Mouse (Mus musculus): ENCODE measurements around the gene Hnf4a. TPM values are rescaled to one million over a fixed set of nuclear protein-coding genes. Genes with fewer than 3 reads are reported as not detected.

Hnf4a gene
- total and polyA plus RNA-seq, 2 experiments from 2014 or later: not detected

DNA sequence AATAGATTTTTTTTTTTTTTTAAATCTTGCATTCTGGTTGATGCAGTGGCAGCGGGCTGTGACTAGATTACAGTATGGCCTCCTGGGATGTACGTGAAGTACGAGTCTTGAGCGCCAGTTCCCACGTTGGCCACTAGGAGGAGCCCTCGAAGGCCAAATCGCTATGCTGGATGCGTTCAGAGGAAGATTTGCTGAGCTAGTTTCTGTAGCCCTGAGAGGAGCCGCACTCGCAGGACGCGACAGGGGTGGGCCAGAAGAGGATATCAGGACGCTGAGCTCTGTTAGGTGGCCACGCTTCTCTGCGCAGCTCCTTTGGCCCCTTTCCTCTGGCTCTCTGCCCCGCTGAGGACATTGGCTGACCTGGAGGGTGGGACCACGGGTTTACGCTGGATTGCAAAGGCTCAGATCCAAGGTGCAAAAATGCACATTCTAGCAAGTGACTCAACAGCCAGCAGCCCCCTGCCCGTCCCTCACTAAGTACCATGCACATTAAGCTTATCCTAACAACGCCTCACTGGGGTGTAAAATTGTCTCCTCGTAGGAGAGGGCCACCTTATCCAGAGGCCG, 28.4 kb downstream of the Hnf4a start:
- Histone ChIP-seq H3K9me3 (ENCODE audit: low read length) (no peaks in the 10 kb centered on the region), H3K9ac (peak overlapping the region; percentile 34; the same call in 1 of the 2 replicates), H3K27me3 (ENCODE audit: insufficient read depth, low read length) (no peaks in the 10 kb centered on the region), H3K36me3 (ENCODE audit: insufficient read depth) (no peaks in the 10 kb centered on the region), H3K4me1 (ENCODE audit: insufficient read depth) (no peaks in the 10 kb centered on the region), H3K4me2 (ENCODE audit: low read depth) (peak overlapping the region; percentile 63), H3K4me3 (ENCODE audit: low read depth, low read length) (peak overlapping the region; percentile 30), H3K27ac (ENCODE audit: low read depth, low read length) (no peak overlapping the region)
- TF ChIP-seq CTCF (IDR thresholded peaks at IDR 0.05; ENCODE audit: low read depth): peak; percentile 98
- ATAC-seq (peak; percentile 97), DNase-seq (peak; percentile 94)
- WGBS: 10% methylated on average over 22 of the region's 22 CpGs

DNA sequence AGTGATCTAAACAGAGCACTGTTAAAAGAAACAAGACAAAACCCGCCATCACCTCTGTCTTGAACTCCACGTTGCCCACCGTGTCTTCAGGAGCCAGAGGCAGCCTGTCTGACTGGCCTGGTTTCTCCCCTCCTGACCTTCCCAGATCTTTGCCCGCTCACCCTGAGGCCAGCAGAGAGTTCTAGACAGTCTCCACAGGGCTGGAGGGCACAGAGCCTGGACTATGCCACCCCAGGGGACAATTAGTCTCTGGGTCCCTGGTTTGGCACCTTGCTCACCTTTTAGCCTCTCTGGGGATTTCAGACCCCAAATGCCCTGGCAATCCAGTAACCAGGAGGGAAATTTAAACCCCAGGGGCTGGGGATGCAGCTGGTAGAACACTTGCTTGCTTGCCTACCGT, 30.8 kb downstream of the Hnf4a start:
- 82% methylated on average over 5 of the region's 5 CpGs for WGBS
- ATAC-seq (no peak), DNase-seq (no peak)
- Histone ChIP-seq H3K27me3 (ENCODE audit: insufficient read depth, low read length) (no peaks in the 10 kb centered on the region), H3K4me2 (ENCODE audit: low read depth) (no peak overlapping the region), H3K4me3 (ENCODE audit: low read depth, low read length) (no peak overlapping the region), H3K27ac (ENCODE audit: low read depth, low read length) (no peak overlapping the region), H3K36me3 (ENCODE audit: insufficient read depth) (no peaks in the 10 kb centered on the region), H3K9me3 (ENCODE audit: low read length) (no peaks in the 10 kb centered on the region), H3K4me1 (ENCODE audit: insufficient read depth) (no peaks in the 10 kb centered on the region), H3K9ac (no peak overlapping the region)
- no peak for TF ChIP-seq CTCF (IDR thresholded peaks at IDR 0.05; ENCODE audit: low read depth)

DNA sequence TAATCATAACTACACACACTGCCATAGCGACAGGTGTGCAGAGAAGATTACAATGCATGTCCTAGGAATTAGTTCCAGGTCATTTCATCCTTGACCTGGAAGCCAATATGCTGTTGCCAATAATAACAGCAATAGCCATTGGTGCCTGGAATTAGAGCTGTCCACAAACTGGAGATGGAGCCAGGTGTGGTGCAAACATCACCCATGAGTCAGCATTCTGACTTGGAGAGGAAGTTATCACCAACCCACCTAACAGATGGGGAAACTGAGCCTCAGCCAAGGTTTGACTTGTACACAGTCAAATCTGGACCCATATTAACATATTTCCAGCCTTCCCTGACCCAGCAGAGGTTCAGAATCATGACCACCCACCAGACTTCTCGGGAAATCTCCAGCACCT, 31.8 kb downstream of the Hnf4a start:
- Histone ChIP-seq H3K4me2 (ENCODE audit: low read depth) (no peak overlapping the region), H3K4me1 (ENCODE audit: insufficient read depth) (no peaks in the 10 kb centered on the region), H3K4me3 (ENCODE audit: low read depth, low read length) (no peak overlapping the region), H3K9ac (no peak overlapping the region), H3K9me3 (ENCODE audit: low read length) (no peaks in the 10 kb centered on the region), H3K27ac (ENCODE audit: low read depth, low read length) (no peak overlapping the region), H3K36me3 (ENCODE audit: insufficient read depth) (no peaks in the 10 kb centered on the region), H3K27me3 (ENCODE audit: insufficient read depth, low read length) (no peaks in the 10 kb centered on the region)
- no peak for ATAC-seq
- no peak for DNase-seq
- TF ChIP-seq CTCF (IDR thresholded peaks at IDR 0.05; ENCODE audit: low read depth): no peak
- WGBS: 84% methylated on average over 2 of the region's 2 CpGs

DNA sequence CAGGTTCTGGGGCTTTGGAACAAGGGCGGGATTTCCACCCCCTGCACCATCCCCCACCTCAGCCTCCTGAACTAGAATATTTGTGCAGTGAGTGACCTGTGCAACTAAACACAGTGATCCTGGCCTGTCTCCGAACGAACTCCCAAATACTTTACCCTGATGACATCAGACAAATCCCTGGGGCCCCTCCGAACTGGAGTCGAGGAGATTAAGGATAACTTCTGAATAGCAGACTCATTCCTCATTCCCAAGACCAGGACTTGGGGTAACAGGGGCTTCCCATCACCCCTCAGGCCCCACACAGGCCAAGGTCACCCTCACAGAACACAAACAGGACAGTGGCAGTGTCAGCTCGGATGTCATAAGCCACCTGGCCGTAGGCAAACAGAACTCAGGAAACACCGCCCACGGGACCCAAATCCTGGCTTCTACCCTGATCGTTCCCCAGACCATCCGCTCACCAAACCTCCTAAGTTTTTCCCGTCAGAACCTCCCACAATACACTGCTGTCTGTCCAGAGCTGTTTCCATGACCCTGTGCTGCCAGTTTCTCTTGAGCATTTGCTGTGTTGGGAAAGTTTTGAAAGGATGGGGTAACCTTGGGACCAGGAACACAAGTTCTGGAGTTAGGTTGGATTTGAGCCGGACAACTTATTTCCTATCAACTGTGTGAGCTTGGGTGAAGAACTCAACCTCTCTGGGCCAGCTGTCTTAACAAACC, 32.9 kb downstream of the Hnf4a start:
- H3K27ac ChIP-seq (ENCODE audit: low read depth, low read length): no peak overlapping the region
- ATAC-seq: no peak
- no peak for TF ChIP-seq CTCF (IDR thresholded peaks at IDR 0.05; ENCODE audit: low read depth)
- DNase-seq: no peak
- H3K4me3 ChIP-seq (ENCODE audit: low read depth, low read length): no peak overlapping the region
- H3K36me3 ChIP-seq (ENCODE audit: insufficient read depth): no peaks in the 10 kb centered on the region
- H3K9ac ChIP-seq: no peak overlapping the region
- H3K4me1 ChIP-seq (ENCODE audit: insufficient read depth): no peaks in the 10 kb centered on the region
- no peaks in the 10 kb centered on the region for H3K9me3 ChIP-seq (ENCODE audit: low read length)
- H3K27me3 ChIP-seq (ENCODE audit: insufficient read depth, low read length): no peaks in the 10 kb centered on the region
- 77% methylated on average over 13 of the region's 13 CpGs for WGBS
- no peak overlapping the region for H3K4me2 ChIP-seq (ENCODE audit: low read depth)

DNA sequence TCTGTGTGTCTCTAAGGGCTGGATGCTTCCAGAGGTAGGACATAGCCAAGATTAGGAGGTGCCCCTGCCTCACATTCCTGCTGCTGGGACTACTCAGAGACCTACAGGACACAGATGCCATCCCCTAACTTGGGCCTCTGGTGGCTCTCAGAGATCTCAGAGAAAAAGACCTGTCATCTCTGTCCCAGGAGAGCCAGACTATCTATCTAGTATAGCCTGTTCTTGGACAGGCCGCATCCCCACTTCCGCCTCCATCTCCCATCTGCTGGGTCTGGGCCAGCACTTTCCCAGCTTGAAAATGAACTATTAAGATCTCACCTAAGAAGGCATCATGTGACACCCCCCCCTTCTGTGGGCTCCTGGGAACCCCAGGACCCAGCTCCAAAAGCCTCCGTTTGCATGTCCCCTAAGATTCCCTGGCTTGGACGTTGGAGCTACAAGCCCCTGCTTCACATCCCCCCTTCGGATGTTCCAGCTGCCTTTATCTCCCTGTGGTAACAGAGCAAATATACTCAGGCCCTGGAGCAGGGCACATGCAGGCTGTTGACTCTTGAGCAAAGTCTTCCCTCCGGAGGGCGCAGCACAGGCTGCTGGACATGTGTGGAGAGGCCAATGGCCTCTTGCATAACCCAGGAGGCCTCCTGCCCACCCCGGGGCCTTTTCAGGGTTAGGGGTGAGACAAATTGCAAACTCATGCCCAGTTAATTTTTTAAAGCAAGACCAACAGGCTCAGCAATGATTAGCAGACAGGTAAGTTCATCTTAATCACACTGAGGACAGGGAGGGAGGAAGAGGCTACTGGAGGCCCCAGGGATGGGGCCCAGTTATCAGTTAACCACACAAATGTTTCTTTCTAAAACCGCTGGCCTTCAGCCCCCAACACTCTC, 33.9 kb downstream of the Hnf4a start:
- no peaks in the 10 kb centered on the region for H3K27me3 ChIP-seq (ENCODE audit: insufficient read depth, low read length)
- no peak overlapping the region for H3K27ac ChIP-seq (ENCODE audit: low read depth, low read length)
- H3K9ac ChIP-seq: no peak overlapping the region
- H3K9me3 ChIP-seq (ENCODE audit: low read length): no peaks in the 10 kb centered on the region
- TF ChIP-seq CTCF (IDR thresholded peaks at IDR 0.05; ENCODE audit: low read depth): no peak
- no peak overlapping the region for H3K4me3 ChIP-seq (ENCODE audit: low read depth, low read length)
- no peak for ATAC-seq
- no peaks in the 10 kb centered on the region for H3K36me3 ChIP-seq (ENCODE audit: insufficient read depth)
- WGBS: 83% methylated on average over 9 of the region's 9 CpGs
- DNase-seq: no peak
- no peak overlapping the region for H3K4me2 ChIP-seq (ENCODE audit: low read depth)
- no peaks in the 10 kb centered on the region for H3K4me1 ChIP-seq (ENCODE audit: insufficient read depth)

DNA sequence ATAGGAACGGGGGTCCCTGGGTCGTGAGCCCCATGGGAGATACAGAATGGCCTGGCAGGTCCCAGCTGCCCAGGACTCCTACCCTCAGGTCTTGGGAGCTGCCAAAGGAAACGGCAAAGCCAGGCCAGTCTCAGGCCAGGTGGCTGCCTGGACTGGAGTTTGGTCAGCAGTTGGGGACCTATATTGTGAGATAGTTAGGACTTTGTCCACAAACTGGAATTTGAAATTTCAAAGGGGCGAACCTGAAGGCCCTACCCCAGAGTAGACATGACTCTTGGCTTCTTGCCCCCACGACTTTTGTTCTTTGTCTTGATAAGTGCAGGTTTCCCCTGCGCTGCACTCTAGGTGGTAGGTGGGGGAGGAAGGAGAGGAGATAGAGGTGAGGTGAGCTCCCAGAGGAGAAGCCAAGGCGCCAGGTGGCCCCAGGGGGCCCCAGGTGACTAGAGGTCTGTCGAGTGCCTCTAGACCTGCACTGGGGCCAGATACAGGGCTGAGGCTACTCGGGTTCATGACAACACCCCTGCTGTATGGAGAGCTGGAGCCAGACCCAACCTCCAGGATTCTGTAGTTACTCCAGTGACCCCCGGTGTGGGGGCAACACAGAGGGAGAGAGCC, 35.1 kb downstream of the Hnf4a start:
- H3K27ac ChIP-seq (ENCODE audit: low read depth, low read length): no peak overlapping the region
- H3K4me2 ChIP-seq (ENCODE audit: low read depth): no peak overlapping the region
- H3K9ac ChIP-seq: no peak overlapping the region
- no peaks in the 10 kb centered on the region for H3K9me3 ChIP-seq (ENCODE audit: low read length)
- WGBS: 84% methylated on average over 10 of the region's 10 CpGs
- no peak for TF ChIP-seq CTCF (IDR thresholded peaks at IDR 0.05; ENCODE audit: low read depth)
- DNase-seq (no peak), ATAC-seq (no peak)
- H3K27me3 ChIP-seq (ENCODE audit: insufficient read depth, low read length): no peaks in the 10 kb centered on the region
- H3K4me1 ChIP-seq (ENCODE audit: insufficient read depth): no peaks in the 10 kb centered on the region
- H3K36me3 ChIP-seq (ENCODE audit: insufficient read depth): no peaks in the 10 kb centered on the region
- no peak overlapping the region for H3K4me3 ChIP-seq (ENCODE audit: low read depth, low read length)
